Mouse (Mus musculus) lung, embryonic 14.5 days (tissue): ENCODE measurements around the gene Snd1. TPM values are rescaled to one million over a fixed set of nuclear protein-coding genes. Genes with fewer than 3 reads are reported as not detected.
A peak's percentile ranks its signal among the peaks of the same experiment; 100 is the strongest.

Experiments
- ATAC-seq: fragments of 200-750 bp; cut with Nextera tagmentation; 2 replicates; pipeline ENCODE4 v1.8.0; 2017; ENCODE audit warnings: mild to moderate bottlenecking, moderate TSS enrichment, moderate library complexity; ENCODE audit not compliant: insufficient read depth
- DNase-seq: peaks from one replicate; pipeline ENCODE4 v3.0.0-alpha.2; 2015
- H3K27ac ChIP-seq: fragments of 300-500 bp; sonication (generic); 2 replicates; pipeline ENCODE4 v1.5.1; 2014; ENCODE audit warnings: low read depth, mild to moderate bottlenecking, moderate library complexity
- H3K27me3 ChIP-seq: fragments of 300-500 bp; sonication (generic); 2 replicates; pipeline ENCODE4 v1.6.1; 2014; ENCODE audit warnings: low read length, control low read depth; ENCODE audit not compliant: insufficient read depth
- H3K36me3 ChIP-seq: fragments of 300-500 bp; sonication (generic); 2 replicates; pipeline ENCODE4 v1.6.1; 2014; ENCODE audit warnings: control low read depth; ENCODE audit not compliant: insufficient read depth
- H3K4me1 ChIP-seq: fragments of 300-500 bp; sonication (generic); 2 replicates; pipeline ENCODE4 v1.6.1; 2014; ENCODE audit warnings: antibody characterized with exemption, control low read depth; ENCODE audit not compliant: insufficient read depth
- H3K4me2 ChIP-seq: fragments of 300-500 bp; sonication (generic); 2 replicates; pipeline ENCODE4 v1.6.1; 2014; ENCODE audit warnings: mild to moderate bottlenecking
- H3K4me3 ChIP-seq: fragments of 300-500 bp; sonication (generic); 2 replicates; pipeline ENCODE4 v1.5.1; 2014; ENCODE audit warnings: low read depth, low read length
- H3K9ac ChIP-seq: fragments of 300-500 bp; sonication (generic); 2 replicates; pipeline ENCODE4 v1.6.1; 2014
- H3K9me3 ChIP-seq: fragments of 300-500 bp; sonication (generic); 2 replicates; pipeline ENCODE4 v1.6.1; 2016; ENCODE audit warnings: low read depth, low read length, control low read depth
- CTCF ChIP-seq: IDR thresholded peaks from 2 replicates; pipeline ENCODE4 v1.5.1; 2016; ENCODE audit warnings: antibody characterized with exemption, low read depth
- WGBS: fragments of 180-500 bp; shearing (Covaris S2); extraction: QIAGEN DNeasy Blood & Tissue Kit; methylation state at CpG from one replicate; pipeline ENCODE4 v1.1.7; 2014; 5-methylcytosine and 5-hydroxymethylcytosine counted together
- polyA plus RNA-seq: library from polyadenylated mRNA; unstranded; fragments of >200 nt; fragmentation: Nextera tagmentation; extraction: Ambion mirVana; gene quantifications from 2 replicates; pipeline ENCODE4 v1.2.1, GENCODE M21; 2014

Gene Snd1
- polyA plus RNA-seq, 1 experiment from 2014 or later: 145 TPM

DNA sequence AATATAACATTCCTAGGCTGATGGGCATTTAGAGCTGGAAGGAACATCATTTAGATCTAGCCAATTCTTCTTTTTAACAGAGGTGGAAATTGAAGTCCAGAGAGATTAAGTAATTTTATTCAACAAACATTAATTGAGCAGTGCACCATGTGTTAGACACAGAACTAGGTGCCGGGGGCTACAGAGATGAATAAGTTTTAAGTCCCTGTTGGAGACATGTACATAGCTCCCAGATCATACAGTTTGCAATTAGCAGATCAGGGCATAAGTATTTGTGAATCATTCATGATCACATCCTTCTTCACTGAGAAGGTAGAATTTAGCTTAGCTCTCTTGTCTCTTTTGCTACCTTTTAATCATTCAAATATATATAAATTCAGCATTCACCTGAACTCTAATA is 135.2 kb downstream of the Snd1 start:
- H3K4me2 ChIP-seq: no peak overlapping the region
- ATAC-seq (no peak), DNase-seq (no peak)
- 89% methylated on average over 1 of the region's 1 CpGs for WGBS
- H3K27me3 ChIP-seq: no peaks in the 10 kb centered on the region
- H3K27ac ChIP-seq: no peak overlapping the region
- TF ChIP-seq CTCF: no peak
- H3K36me3 ChIP-seq: no peaks in the 10 kb centered on the region
- H3K4me1 ChIP-seq: no peaks in the 10 kb centered on the region
- no peaks in the 10 kb centered on the region for H3K9me3 ChIP-seq
- H3K4me3 ChIP-seq: no peak overlapping the region
- no peak overlapping the region for H3K9ac ChIP-seq

DNA sequence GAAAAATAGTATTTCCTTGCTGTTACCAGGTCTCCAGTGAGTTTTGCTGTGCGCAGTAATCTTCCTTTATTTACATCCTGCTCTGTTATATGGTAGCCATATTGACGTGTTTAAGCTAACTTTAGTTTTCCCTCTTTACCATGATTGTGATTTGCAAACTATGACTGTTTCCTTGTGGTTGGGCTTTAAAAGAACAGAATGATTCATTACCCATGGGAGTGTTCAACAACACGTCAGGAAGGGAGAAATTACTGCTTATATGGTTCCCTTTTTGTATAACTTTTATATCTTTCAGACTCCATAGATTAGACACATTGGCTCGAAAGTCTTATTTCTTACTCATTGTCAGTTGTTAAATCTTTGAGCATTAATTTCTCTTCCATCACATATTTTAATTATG is 138.5 kb downstream of the Snd1 start:
- Histone ChIP-seq H3K27me3 (no peaks in the 10 kb centered on the region), H3K27ac (no peak overlapping the region), H3K4me2 (no peak overlapping the region), H3K36me3 (no peaks in the 10 kb centered on the region), H3K4me1 (peaks cover 1% of the 10 kb centered on the region), H3K9ac (no peak overlapping the region), H3K9me3 (no peaks in the 10 kb centered on the region), H3K4me3 (no peak overlapping the region)
- DNase-seq (no peak), ATAC-seq (no peak)
- TF ChIP-seq CTCF: no peak
- 73% methylated on average over 4 of the region's 4 CpGs for WGBS

GRCm38 (mm10) chr6:28614856-28615255 is 139.9 kb downstream of the Snd1 start:
- 92% methylated on average over 4 of the region's 4 CpGs for WGBS
- no peaks in the 10 kb centered on the region for H3K27me3 ChIP-seq

DNA sequence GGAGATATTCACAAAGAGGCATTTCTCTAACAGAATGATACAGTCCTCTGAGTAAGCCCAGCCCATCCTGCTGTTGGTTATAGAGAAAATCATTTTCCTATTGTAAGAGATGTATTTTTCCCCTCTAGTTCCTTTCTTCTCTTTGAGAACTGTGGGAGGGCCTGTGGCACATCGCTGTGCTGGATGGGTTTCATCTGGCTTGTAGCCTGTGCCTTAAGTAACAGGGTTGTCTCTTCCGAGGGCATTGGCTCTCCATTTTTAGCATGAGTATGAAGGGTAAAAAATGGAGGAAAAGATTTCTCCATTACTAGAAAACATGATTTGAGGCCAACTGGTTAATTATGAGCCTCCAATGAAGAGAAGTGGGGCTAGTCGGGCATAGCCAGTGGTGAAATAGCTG is 140.5 kb downstream of the Snd1 start:
- Histone ChIP-seq H3K27ac (no peak overlapping the region), H3K9me3 (no peaks in the 10 kb centered on the region), H3K4me2 (no peak overlapping the region), H3K9ac (no peak overlapping the region), H3K36me3 (no peaks in the 10 kb centered on the region), H3K4me1 (peaks cover 11% of the 10 kb centered on the region), H3K27me3 (no peaks in the 10 kb centered on the region), H3K4me3 (no peak overlapping the region)
- no peak for TF ChIP-seq CTCF
- DNase-seq (no peak), ATAC-seq (no peak)
- WGBS: 82% methylated on average over 3 of the region's 3 CpGs

More at GRCm38 (mm10) chr6:28614856-28615255, 139.9 kb downstream of the Snd1 start:
- Histone ChIP-seq H3K9ac (no peak overlapping the region), H3K36me3 (no peaks in the 10 kb centered on the region), H3K27ac (no peak overlapping the region), H3K9me3 (no peaks in the 10 kb centered on the region), H3K4me2 (no peak overlapping the region), H3K4me3 (no peak overlapping the region), H3K4me1 (peaks cover 11% of the 10 kb centered on the region)
- DNase-seq: no peak
- ATAC-seq: no peak
- TF ChIP-seq CTCF: no peak

DNA sequence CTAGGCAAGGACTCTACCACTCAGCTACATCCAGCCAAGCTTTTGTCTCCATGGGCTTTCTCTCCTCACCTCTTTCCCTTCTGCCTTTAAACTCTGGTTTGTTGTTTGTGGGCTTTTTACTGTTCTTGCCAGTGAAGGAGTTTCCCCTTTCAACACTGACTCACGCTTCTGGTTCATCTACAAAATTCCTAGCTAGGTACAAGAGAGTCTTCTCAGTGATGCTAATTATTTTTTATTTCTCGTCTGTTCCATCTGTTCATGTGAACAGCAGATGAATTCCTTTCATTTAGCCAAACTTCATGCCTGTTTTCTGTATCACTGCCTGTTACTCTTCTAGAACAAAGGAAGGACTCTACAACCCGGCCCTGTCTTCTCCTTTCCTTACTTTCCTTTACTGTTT is 141.0 kb downstream of the Snd1 start:
- 73% methylated on average over 3 of the region's 3 CpGs for WGBS
- H3K27me3 ChIP-seq: no peaks in the 10 kb centered on the region
- no peak overlapping the region for H3K27ac ChIP-seq
- ATAC-seq (no peak), DNase-seq (no peak)
- H3K4me2 ChIP-seq: no peak overlapping the region
- H3K36me3 ChIP-seq: no peaks in the 10 kb centered on the region
- H3K9ac ChIP-seq: no peak overlapping the region
- H3K4me3 ChIP-seq: no peak overlapping the region
- H3K4me1 ChIP-seq: peaks cover 11% of the 10 kb centered on the region
- no peaks in the 10 kb centered on the region for H3K9me3 ChIP-seq
- TF ChIP-seq CTCF: no peak

DNA sequence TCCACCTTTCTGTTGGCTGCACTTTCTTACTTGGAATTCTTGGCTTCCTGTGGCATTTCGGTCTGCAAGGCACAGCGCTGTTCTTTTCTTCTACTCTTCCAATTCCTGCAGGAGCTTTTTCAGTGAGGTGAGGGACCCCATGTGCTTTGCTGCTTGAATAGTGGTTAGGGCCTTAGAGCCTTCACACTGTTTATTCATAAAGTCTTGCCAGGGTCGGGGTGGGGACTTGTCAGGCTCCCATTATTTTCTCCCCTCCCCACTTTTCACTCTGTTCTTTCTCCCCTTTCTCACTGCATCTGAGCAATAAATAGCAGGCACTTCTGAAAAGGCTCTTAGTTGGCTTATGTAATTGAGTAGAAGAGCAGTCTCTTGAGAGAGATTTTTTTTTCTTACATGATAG is 143.4 kb downstream of the Snd1 start:
- H3K27me3 ChIP-seq: no peaks in the 10 kb centered on the region
- no peak overlapping the region for H3K4me2 ChIP-seq
- no peak for TF ChIP-seq CTCF
- no peak for ATAC-seq
- no peaks in the 10 kb centered on the region for H3K36me3 ChIP-seq
- no peak overlapping the region for H3K4me3 ChIP-seq
- 55% methylated on average over 3 of the region's 3 CpGs for WGBS
- H3K9me3 ChIP-seq: no peaks in the 10 kb centered on the region
- DNase-seq: no peak
- H3K27ac ChIP-seq: no peak overlapping the region
- peaks cover 11% of the 10 kb centered on the region for H3K4me1 ChIP-seq
- H3K9ac ChIP-seq: no peak overlapping the region

DNA sequence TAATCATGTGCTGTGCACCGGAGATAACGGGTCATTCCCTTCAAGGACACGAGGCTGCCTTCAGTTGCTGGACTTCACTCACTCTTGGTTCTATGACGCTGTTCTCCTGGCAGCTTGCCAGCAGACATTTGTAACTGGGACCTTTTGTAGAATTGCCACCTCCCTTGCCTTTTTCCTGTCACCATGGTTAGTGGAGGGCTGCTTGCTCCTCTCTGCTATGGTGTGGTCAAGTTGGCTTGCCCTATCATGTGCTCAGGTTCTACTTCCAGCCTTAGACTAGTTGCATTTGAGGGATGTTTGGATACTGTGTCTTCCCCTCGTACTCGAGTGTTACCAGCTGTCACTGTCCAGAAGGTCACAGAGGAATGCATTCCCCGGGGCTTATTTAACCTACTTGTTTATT is 143.8 kb downstream of the Snd1 start:
- Histone ChIP-seq H3K27me3 (no peaks in the 10 kb centered on the region), H3K27ac (peak overlapping the region; percentile 36; the same call in 1 of the 2 replicates), H3K36me3 (no peaks in the 10 kb centered on the region), H3K4me1 (peaks cover 11% of the 10 kb centered on the region), H3K9me3 (no peaks in the 10 kb centered on the region), H3K4me2 (0 out of 2 replicates have a peak overlapping the region, but pooled peaks have one; percentile 20), H3K4me3 (no peak overlapping the region), H3K9ac (no peak overlapping the region)
- peak; percentile 87 for DNase-seq
- 22% methylated on average over 7 of the region's 7 CpGs for WGBS
- ATAC-seq: peak; percentile 88
- no peak for TF ChIP-seq CTCF

GRCm38 (mm10) chr6:28621431-28621830 is 146.5 kb downstream of the Snd1 start:
- Histone ChIP-seq H3K27me3 (no peaks in the 10 kb centered on the region), H3K36me3 (0 out of 2 replicates have a peak, but pooled peaks cover 7% of the 10 kb centered on the region), H3K4me1 (peaks cover 11% of the 10 kb centered on the region), H3K9me3 (no peaks in the 10 kb centered on the region), H3K27ac (no peak overlapping the region), H3K4me2 (no peak overlapping the region), H3K4me3 (no peak overlapping the region), H3K9ac (no peak overlapping the region)
- DNase-seq: no peak
- WGBS: 75% methylated on average over 4 of the region's 4 CpGs
- no peak for TF ChIP-seq CTCF
- ATAC-seq: no peak
